Mouse (Mus musculus): ENCODE results near the gene Mdh1b.

DNA sequence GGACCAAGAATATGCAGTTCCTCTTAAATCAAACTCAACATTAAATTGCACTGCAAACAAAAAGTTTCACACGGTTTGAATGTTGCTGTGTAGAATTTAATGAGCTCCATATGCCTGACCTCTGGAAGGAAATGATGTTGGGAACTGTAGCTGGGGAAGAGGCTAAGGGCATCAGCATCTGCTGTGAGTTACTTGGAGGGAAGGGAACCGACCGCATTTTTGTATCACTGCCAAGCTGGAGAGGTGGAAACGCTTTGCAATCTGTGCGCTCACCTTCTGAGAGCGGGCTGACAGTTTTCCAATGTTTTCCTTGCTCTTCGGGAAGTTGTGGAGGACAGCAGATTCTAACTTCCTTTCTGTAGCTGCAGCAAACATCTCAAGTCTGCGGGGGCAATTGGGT is 38.0 kb upstream of the Mdh1b start:
- TF ChIP-seq CTCF (IDR thresholded peaks at IDR 0.05) (no peak), EP300 (IDR thresholded peaks at IDR 0.05) (no peak)
